Mouse (Mus musculus) embryonic facial prominence, embryonic 10.5 days (tissue): ENCODE results near the gene Sema3c. TPM values are rescaled to one million over a fixed set of nuclear protein-coding genes. Genes with fewer than 3 reads are reported as not detected.

Experiments used
- DNase-seq: peaks from one replicate; pipeline ENCODE4 v3.0.0-alpha.2; 2017; ENCODE audit warnings: low spot score
- H3K27ac ChIP-seq: fragments of 300-500 bp; sonication (generic); replicated peaks from 2 replicates; pipeline ENCODE4 v1.5.1; 2016; ENCODE audit warnings: mild to moderate bottlenecking
- H3K27me3 ChIP-seq: fragments of 300-500 bp; sonication (generic); replicated peaks from 2 replicates; pipeline ENCODE4 v1.6.1; 2016; ENCODE audit warnings: low read depth, mild to moderate bottlenecking; ENCODE audit not compliant: poor library complexity, severe bottlenecking
- H3K36me3 ChIP-seq: fragments of 300-500 bp; sonication (generic); replicated peaks from 2 replicates; pipeline ENCODE4 v1.6.1; 2016; ENCODE audit warnings: mild to moderate bottlenecking, moderate library complexity
- H3K4me1 ChIP-seq: fragments of 300-500 bp; sonication (generic); 2 replicates; pipeline ENCODE4 v1.6.1; 2016
- H3K4me3 ChIP-seq: fragments of 300-500 bp; sonication (generic); 2 replicates; pipeline ENCODE4 v1.5.1; 2016; ENCODE audit warnings: mild to moderate bottlenecking, moderate library complexity
- H3K9me3 ChIP-seq: fragments of 300-500 bp; sonication (generic); 2 replicates; pipeline ENCODE4 v1.6.1; 2016; ENCODE audit warnings: mild to moderate bottlenecking
- WGBS: fragments of 180-500 bp; shearing (Covaris S2); methylation state at CpG from one replicate; pipeline ENCODE4 v1.1.7; 2016; 5-methylcytosine and 5-hydroxymethylcytosine counted together
- polyA plus RNA-seq: library from polyadenylated mRNA; unstranded; fragments of >200 nt; fragmentation: Nextera tagmentation; extraction: Ambion mirVana; gene quantifications from 2 replicates; pipeline ENCODE4 v1.2.1, GENCODE M21; 2016

Gene Sema3c
- polyA plus RNA-seq, 1 experiment from 2014 or later = 14.7 TPM

- Histone ChIP-seq H3K9me3 (no peaks in the 10 kb centered on the region), H3K4me1 (peaks cover 5% of the 10 kb centered on the region; the same call in 1 of the 2 replicates), H3K27ac (no peak overlapping the region), H3K27me3 (no peaks in the 10 kb centered on the region), H3K4me3 (no peak overlapping the region), H3K36me3 (no peaks in the 10 kb centered on the region)
- 26% methylated on average over 5 of the region's 5 CpGs for WGBS
- DNase-seq = peak; percentile 27
Measured at GRCm38 (mm10) chr5:17747143-17747542, 173.1 kb downstream of the Sema3c start.

- DNase-seq = no peak
- peaks cover 5% of the 10 kb centered on the region; the same call in 1 of the 2 replicates for H3K4me1 ChIP-seq
- no peak overlapping the region for H3K27ac ChIP-seq
- no peaks in the 10 kb centered on the region for H3K9me3 ChIP-seq
- no peaks in the 10 kb centered on the region for H3K36me3 ChIP-seq
- 74% methylated on average over 3 of the region's 3 CpGs for WGBS
- H3K27me3 ChIP-seq = no peaks in the 10 kb centered on the region
- H3K4me3 ChIP-seq = no peak overlapping the region
Measured at GRCm38 (mm10) chr5:17748293-17748692, 174.2 kb downstream of the Sema3c start.

GRCm38 (mm10) chr5:17753471-17754005 is 179.5 kb downstream of the Sema3c start:
- WGBS = 86% methylated on average over 7 of the region's 7 CpGs

GRCm38 (mm10) chr5:17766006-17766677 is 192.1 kb downstream of the Sema3c start:
- DNase-seq = no peak

More at GRCm38 (mm10) chr5:17753471-17754005, 179.5 kb downstream of the Sema3c start:
- DNase-seq = no peak
- H3K9me3 ChIP-seq = no peaks in the 10 kb centered on the region
- H3K4me3 ChIP-seq = no peak overlapping the region
- no peaks in the 10 kb centered on the region for H3K4me1 ChIP-seq
- no peak overlapping the region for H3K27ac ChIP-seq
- H3K36me3 ChIP-seq = no peaks in the 10 kb centered on the region
- H3K27me3 ChIP-seq = no peaks in the 10 kb centered on the region

GRCm38 (mm10) chr5:17770328-17770727 is 196.2 kb downstream of the Sema3c start:
- Histone ChIP-seq H3K4me1 (no peaks in the 10 kb centered on the region), H3K36me3 (no peaks in the 10 kb centered on the region), H3K27me3 (no peaks in the 10 kb centered on the region), H3K9me3 (no peaks in the 10 kb centered on the region), H3K4me3 (no peak overlapping the region), H3K27ac (no peak overlapping the region)
- 94% methylated on average over 2 of the region's 2 CpGs for WGBS
- no peak for DNase-seq

More at GRCm38 (mm10) chr5:17766006-17766677, 192.1 kb downstream of the Sema3c start:
- Histone ChIP-seq H3K9me3 (no peaks in the 10 kb centered on the region), H3K36me3 (no peaks in the 10 kb centered on the region), H3K27me3 (no peaks in the 10 kb centered on the region), H3K27ac (no peak overlapping the region), H3K4me1 (no peaks in the 10 kb centered on the region), H3K4me3 (no peak overlapping the region)
- 64% methylated on average over 4 of the region's 4 CpGs for WGBS

- peak; percentile 66 for DNase-seq
- H3K4me1 ChIP-seq = no peaks in the 10 kb centered on the region
- WGBS = 93% methylated on average over 6 of the region's 6 CpGs
- no peaks in the 10 kb centered on the region for H3K27me3 ChIP-seq
- H3K36me3 ChIP-seq = no peaks in the 10 kb centered on the region
- no peak overlapping the region for H3K4me3 ChIP-seq
- H3K27ac ChIP-seq = no peak overlapping the region
- H3K9me3 ChIP-seq = no peaks in the 10 kb centered on the region
Measured at GRCm38 (mm10) chr5:17776571-17776970, 202.5 kb downstream of the Sema3c start.

Other genes with a start within 250 kb of the Sema3c start
- gene Speer4f2, start 201.1 kb upstream of the Sema3c start, polyA plus RNA-seq = not detected in 2 replicates
- not detected in 2 replicates for gene Speer4f1, start 98.2 kb upstream of the Sema3c start, polyA plus RNA-seq